18 mouse cellular contexts compared by ENCODE assay signal in genomic region chr10:88232765-88233164, GRCm38 (mm10). TPM values are rescaled to one million over a fixed set of nuclear protein-coding genes. Genes with fewer than 3 reads are reported as not detected.
A peak's percentile ranks its signal among the peaks of the same experiment; 100 is the strongest.
DNase-seq lines count a peak whose midpoint lies in the region; ATAC-seq and TF ChIP-seq lines count a peak whose summit lies in the region.
"Had no signal": no experiment of that assay in that cellular context is flagged by ENCODE, and none has a peak within 500 bp of the region (broad histone marks: within the 10 kb centered on the region; RNA-seq: fewer than 3 reads in every experiment).

No protein-coding gene starts in this region.

- TF ChIP-seq CTCF in testis, adult 2 months (IDR thresholded peaks at IDR 0.05; ENCODE audit: control insufficient read depth, insufficient read depth, insufficient replicate concordance, low read depth, low read length) = no peak

- H3K36me3 ChIP-seq in kidney, embryonic 16.5 days (ENCODE audit: insufficient read depth, low read length) = peaks cover 12% of the 10 kb centered on the region; the same call in 1 of the 2 replicates
- no peaks in the 10 kb centered on the region for H3K36me3 ChIP-seq in testis, adult 2 months (ENCODE audit: control insufficient read depth, insufficient read depth, low read length)
- no peaks in the 10 kb centered on the region for H3K36me3 ChIP-seq in forebrain, embryonic 14.5 days (ENCODE audit: control insufficient read depth, insufficient read depth, low read length)

- peaks cover 6% of the 10 kb centered on the region; the same call in 1 of the 2 replicates for H3K4me1 ChIP-seq in kidney, embryonic 16.5 days (ENCODE audit: insufficient read depth, low read length)
- H3K4me1 ChIP-seq in testis, adult 2 months (ENCODE audit: control insufficient read depth, insufficient read depth, low read length) = no peaks in the 10 kb centered on the region
- no peaks in the 10 kb centered on the region for H3K4me1 ChIP-seq in forebrain, embryonic 14.5 days (ENCODE audit: control insufficient read depth, insufficient read depth, low read length)
- H3K4me1 ChIP-seq: forebrain, embryonic 13.5 days had no signal

- no peaks in the 10 kb centered on the region for H3K27me3 ChIP-seq in kidney, embryonic 16.5 days (ENCODE audit: insufficient read depth, low read length)
- no peaks in the 10 kb centered on the region for H3K27me3 ChIP-seq in testis, adult 2 months (ENCODE audit: control insufficient read depth, insufficient read depth, low read length)
- no peaks in the 10 kb centered on the region for H3K27me3 ChIP-seq in forebrain, embryonic 14.5 days (replicated peaks; ENCODE audit: control insufficient read depth, insufficient read depth, low read length)
- H3K27me3 ChIP-seq: embryonic facial prominence, embryonic 12.5 days; forebrain, embryonic 13.5 days had no signal

- no peaks in the 10 kb centered on the region for H3K9me3 ChIP-seq in kidney, embryonic 16.5 days (ENCODE audit: low read length)
- H3K9me3 ChIP-seq in forebrain, embryonic 14.5 days (replicated peaks; ENCODE audit: control insufficient read depth, low read length) = no peaks in the 10 kb centered on the region; the same call in 1 of the 2 replicates
- H3K9me3 ChIP-seq: embryonic facial prominence, embryonic 12.5 days; forebrain, embryonic 13.5 days had no signal

- ATAC-seq in kidney, embryonic 16.5 days (ENCODE audit: low FRiP score, low TSS enrichment) = peak; percentile 63; the same call in 1 of the 2 replicates
- ATAC-seq in forebrain, embryonic 14.5 days = no peak
- ATAC-seq: forebrain, embryonic 13.5 days; forebrain, embryonic 16.5 days had no signal

- H3K4me2 ChIP-seq in kidney, embryonic 16.5 days (replicated peaks; ENCODE audit: low read depth, low read length) = no peak overlapping the region
- no peak overlapping the region for H3K4me2 ChIP-seq in forebrain, embryonic 14.5 days (ENCODE audit: low read length)
- H3K4me2 ChIP-seq: embryonic facial prominence, embryonic 12.5 days; forebrain, embryonic 13.5 days had no signal

- WGBS in kidney, embryonic 16.5 days = 52% methylated on average over 2 of the region's 2 CpGs
- 79% methylated on average over 2 of the region's 2 CpGs for WGBS in forebrain, embryonic 14.5 days

- no peak for DNase-seq in kidney, postnatal 4 days
- DNase-seq in testis, postnatal 10 days (ENCODE audit: low spot score) = no peak
- no peak for DNase-seq in forebrain, embryonic 14.5 days (ENCODE audit: low spot score)
- DNase-seq: adrenal gland, adult 2 months; adrenal gland, postnatal 10 days; adrenal gland, postnatal 25 days; cerebellum, adult 11 months; cerebellum, adult 18-20 months; cerebellum, adult 8-10 months; cerebellum, adult 9-11 months; cerebellum, postnatal 14 days; cerebellum, postnatal 36 days; embryo, embryonic 11 days had no signal

- TF ChIP-seq POLR2A in testis, adult 2 months (IDR thresholded peaks at IDR 0.05; ENCODE audit: control insufficient read depth, low read depth, low read length) = no peak

- H3K27ac ChIP-seq in kidney, embryonic 16.5 days (ENCODE audit: low read length) = no peak overlapping the region
- peak overlapping the region; percentile 7 for H3K27ac ChIP-seq in testis, adult 2 months (ENCODE audit: control insufficient read depth, insufficient read depth, low read depth, low read length)
- no peak overlapping the region for H3K27ac ChIP-seq in forebrain, embryonic 14.5 days (ENCODE audit: low read depth, low read length)
- H3K27ac ChIP-seq: embryonic facial prominence, embryonic 12.5 days; forebrain, embryonic 13.5 days had no signal

- no peak overlapping the region for H3K4me3 ChIP-seq in kidney, embryonic 16.5 days (ENCODE audit: low read length)
- no peak overlapping the region for H3K4me3 ChIP-seq in testis, adult 2 months (ENCODE audit: control insufficient read depth, low read depth, low read length)
- no peak overlapping the region for H3K4me3 ChIP-seq in forebrain, embryonic 14.5 days (ENCODE audit: low read depth, low read length)
- H3K4me3 ChIP-seq: embryonic facial prominence, embryonic 12.5 days; forebrain, embryonic 13.5 days had no signal

- no peak overlapping the region for H3K9ac ChIP-seq in kidney, embryonic 16.5 days (replicated peaks; ENCODE audit: low read length)
- no peak overlapping the region for H3K9ac ChIP-seq in forebrain, embryonic 14.5 days (ENCODE audit: low read length)
- H3K9ac ChIP-seq: embryonic facial prominence, embryonic 12.5 days; forebrain, embryonic 13.5 days had no signal

RNA-seq across cellular contexts. Expression of gene Washc3, which starts 31.9 kb away (rescaled TPM):
- polyA plus RNA-seq in kidney, embryonic 16.5 days (2015; fragmentation: Nextera tagmentation; extraction: Ambion mirVana) = 63.2 and 70.5 TPM in 2 replicates
- 31.1 and 33.7 TPM in 2 replicates for polyA plus RNA-seq in testis, adult 2 months (2012; rRNA removed)
- 40.7 and 54.5 TPM in 2 replicates for polyA plus RNA-seq in forebrain, embryonic 14.5 days (2014; fragmentation: Nextera tagmentation; extraction: Ambion mirVana)
